Mouse (Mus musculus) c-Kit-negative CD71-positive TER-119-positive erythroid progenitor cells, embryonic 14.5 days (primary cell): Measurements from ENCODE around the gene Muc5ac.

Source experiments
- DNase-seq: peaks from one replicate; pipeline ENCODE4 v3.0.0-alpha.2; 2013; ENCODE audit warnings: low read depth, low spot score

Gene Muc5ac

DNA sequence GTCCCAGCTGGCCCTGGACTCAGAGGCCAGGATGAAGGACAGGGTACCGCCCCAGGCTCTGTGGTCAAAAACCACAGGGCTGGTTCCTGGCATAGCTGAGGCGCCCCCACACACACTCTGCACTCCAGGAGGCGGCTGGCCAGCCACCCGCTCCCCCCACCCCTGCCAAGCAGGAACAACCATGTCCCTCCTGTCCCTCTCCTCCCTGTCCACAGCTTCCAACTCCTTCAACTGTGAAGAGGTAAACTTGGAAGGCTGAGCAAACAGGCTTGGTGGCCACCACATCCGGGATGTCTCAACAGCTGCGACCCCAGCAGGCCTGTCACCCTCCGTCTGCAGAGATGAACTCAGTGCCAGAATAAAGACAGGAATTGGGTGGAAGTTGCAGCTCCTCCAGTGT, 47.2 kb downstream of the Muc5ac start:
- DNase-seq = no peak

DNA sequence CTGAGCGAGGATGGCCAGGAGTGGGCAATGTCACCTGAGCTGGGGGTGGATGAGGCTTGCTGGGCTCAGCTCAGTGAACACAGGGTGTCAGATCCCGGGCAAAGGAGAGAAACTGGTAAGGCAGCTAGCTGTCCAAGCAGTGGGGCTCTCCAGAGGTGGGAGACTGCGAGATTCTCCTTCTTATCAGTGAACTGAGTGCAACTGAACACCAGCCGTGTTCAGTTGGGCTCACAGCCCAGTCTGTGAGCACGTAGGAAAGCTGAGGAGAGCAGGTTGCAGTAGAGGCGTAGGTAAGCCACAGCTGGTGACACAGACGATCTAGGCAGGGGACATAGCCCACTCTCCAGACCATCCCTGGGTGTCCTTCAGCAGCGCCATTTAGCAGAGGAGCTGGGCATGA, 47.7 kb downstream of the Muc5ac start:
- DNase-seq = no peak

GRCm38 (mm10) chr7:141838779-141839178, 50.0 kb downstream of the Muc5ac start, which contains the start of gene Muc5b:
TSS of gene Muc5b (plus strand) at chr7:141839070.
- DNase-seq = no peak

GRCm38 (mm10) chr7:141840354-141840753, 51.6 kb downstream of the Muc5ac start:
- no peak for DNase-seq

DNA sequence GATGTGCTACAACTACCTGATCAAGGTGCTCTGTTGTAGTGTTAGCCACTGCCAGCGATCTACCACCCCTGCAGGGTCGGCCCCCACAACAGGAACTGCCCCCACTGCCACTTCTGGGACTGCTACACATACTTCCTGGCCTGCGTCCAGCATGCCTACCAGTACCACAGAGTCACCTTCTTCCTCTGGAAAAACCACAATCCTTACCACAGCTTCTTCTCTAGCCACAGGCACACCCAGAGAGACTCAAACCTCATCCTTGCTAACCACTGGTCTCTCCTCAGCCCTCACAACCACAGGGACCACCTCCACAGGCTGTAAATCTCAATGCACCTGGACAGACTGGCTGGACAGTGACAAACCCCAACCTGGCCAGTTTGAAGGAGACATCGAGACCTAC, 72.3 kb downstream of the Muc5ac start:
- DNase-seq = no peak
